Mouse (Mus musculus): Measurements from ENCODE around the gene Crabp2. TPM values are rescaled to one million over a fixed set of nuclear protein-coding genes. Genes with fewer than 3 reads are reported as not detected.

The Crabp2 gene
- total and polyA plus RNA-seq, 3 experiments: 0.23 to 1.2 TPM; not detected in 1

DNA sequence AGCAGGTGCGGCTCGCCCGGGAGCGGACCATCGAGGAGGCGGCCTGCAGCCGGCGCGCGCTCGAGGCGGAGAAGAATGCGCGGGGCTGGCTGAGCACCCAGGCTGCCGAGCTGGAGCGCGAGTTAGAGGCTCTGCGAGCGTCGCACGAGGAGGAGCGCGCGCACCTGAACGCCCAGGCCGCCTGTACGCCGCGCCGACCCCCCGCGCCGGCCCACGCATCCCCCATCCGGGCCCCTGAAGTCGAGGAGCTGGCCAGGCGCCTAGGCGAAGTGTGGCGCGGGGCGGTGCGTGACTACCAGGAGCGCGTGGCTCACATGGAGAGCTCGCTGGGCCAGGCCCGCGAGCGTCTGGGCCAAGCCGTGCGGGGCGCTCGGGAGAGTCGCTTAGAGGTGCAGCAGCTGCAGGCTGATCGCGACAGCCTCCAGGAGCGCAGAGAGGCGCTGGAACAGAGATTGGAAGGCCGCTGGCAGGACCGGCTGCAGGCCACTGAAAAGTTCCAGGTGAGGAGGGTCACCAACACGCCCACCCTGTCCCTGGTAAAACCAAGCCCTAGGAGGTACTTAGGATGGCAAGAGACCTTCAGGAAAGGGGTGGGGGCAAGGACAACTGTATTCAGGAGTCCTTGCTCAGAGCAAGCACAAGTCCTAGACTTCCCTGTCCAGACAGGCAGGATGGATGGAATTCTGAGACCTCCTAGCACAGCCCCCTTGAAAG is 23.2 kb downstream of the Crabp2 start:
- TF ChIP-seq USF1 (IDR thresholded peaks at IDR 0.05; ENCODE audit: low read depth, low read length): no peak
- TF ChIP-seq TAL1 (IDR thresholded peaks at IDR 0.05; ENCODE audit: low read length): no peak
- TF ChIP-seq ZKSCAN1 (IDR thresholded peaks at IDR 0.05; ENCODE audit: low read depth, low read length): no peak
- no peak for TF ChIP-seq MEF2A (IDR thresholded peaks at IDR 0.05; ENCODE audit: extremely low read depth, insufficient replicate concordance, low read depth, low read length, poor library complexity, severe bottlenecking)
- TF ChIP-seq KAT2A (conservative IDR thresholded peaks at IDR 0.05; ENCODE audit: low read depth, low read length): no peak
- TF ChIP-seq ZMIZ1 (IDR thresholded peaks at IDR 0.05; ENCODE audit: low read depth, low read length): no peak
- no peak for TF ChIP-seq E2F4 (IDR thresholded peaks at IDR 0.05; ENCODE audit: borderline replicate concordance, low read depth, low read length)
- no peak for TF ChIP-seq GABPA (IDR thresholded peaks at IDR 0.05; ENCODE audit: low read depth, low read length)
- TF ChIP-seq SIN3A (IDR thresholded peaks at IDR 0.05; ENCODE audit: low read length): no peak
- TF ChIP-seq GATA1 (IDR thresholded peaks at IDR 0.05; ENCODE audit: low read depth, low read length): no peak
- no peak for TF ChIP-seq CHD1 (IDR thresholded peaks at IDR 0.05; ENCODE audit: low read depth, low read length)
- TF ChIP-seq MYC (IDR thresholded peaks at IDR 0.05; ENCODE audit: low read depth, low read length): no peak
- no peak for TF ChIP-seq MYB (IDR thresholded peaks at IDR 0.05; ENCODE audit: low read depth, low read length)
- no peak for TF ChIP-seq TCF12 (IDR thresholded peaks at IDR 0.05; ENCODE audit: low read depth, low read length)
- TF ChIP-seq EP300 (IDR thresholded peaks at IDR 0.05; ENCODE audit: low read depth in 1 of 2, low read length in 2 of 2): no peak
- no peak for TF ChIP-seq RAD21 (IDR thresholded peaks at IDR 0.05; ENCODE audit: low read depth, low read length)
- TF ChIP-seq JUND (IDR thresholded peaks at IDR 0.05; ENCODE audit: low read depth, low read length): no peak
- TF ChIP-seq SMC3 (IDR thresholded peaks at IDR 0.05; ENCODE audit: low read depth, low read length): no peak
- TF ChIP-seq USF2 (IDR thresholded peaks at IDR 0.05; ENCODE audit: borderline replicate concordance in 1 of 2, insufficient read depth in 1 of 2, low read depth in 1 of 2, low read length in 2 of 2): no peak
- TF ChIP-seq MAFK (IDR thresholded peaks at IDR 0.05; ENCODE audit: borderline replicate concordance, low read depth, low read length): no peak
- peaks cover 12% of the 10 kb centered on the region in 2 experiments for H3K27me3 ChIP-seq (ENCODE audit: control insufficient read depth in 1 of 2, insufficient read depth in 2 of 2, low read length in 2 of 2)
- H3K27ac ChIP-seq (ENCODE audit: control insufficient read depth, low read depth, low read length): no peak overlapping the region
- no peaks in the 10 kb centered on the region; the same call in 1 of the 2 replicates for H3K79me2 ChIP-seq (ENCODE audit: control insufficient read depth, insufficient read depth, low read length, poor library complexity)
- no peaks in the 10 kb centered on the region for H3K4me1 ChIP-seq (ENCODE audit: control insufficient read depth in 1 of 2, insufficient read depth in 2 of 2, low read length in 2 of 2)
- no peak overlapping the region for H3K9ac ChIP-seq (ENCODE audit: control insufficient read depth, low read depth, low read length, poor library complexity, severe bottlenecking)
- DNase-seq (ENCODE audit: low read depth, low spot score): no peak
- no peaks in the 10 kb centered on the region for H3K36me3 ChIP-seq (ENCODE audit: control insufficient read depth in 1 of 2, insufficient read depth in 2 of 2, low read length in 2 of 2)
- no peak overlapping the region for H3K4me3 ChIP-seq (ENCODE audit: control insufficient read depth in 1 of 2, insufficient read depth in 1 of 2, low read depth in 2 of 2, low read length in 2 of 2)
- no peaks in the 10 kb centered on the region for H3K9me3 ChIP-seq (replicated peaks; ENCODE audit: insufficient read depth, low read length)
